10 mouse cellular contexts compared by ENCODE assay signal in the genomic region with DNA sequence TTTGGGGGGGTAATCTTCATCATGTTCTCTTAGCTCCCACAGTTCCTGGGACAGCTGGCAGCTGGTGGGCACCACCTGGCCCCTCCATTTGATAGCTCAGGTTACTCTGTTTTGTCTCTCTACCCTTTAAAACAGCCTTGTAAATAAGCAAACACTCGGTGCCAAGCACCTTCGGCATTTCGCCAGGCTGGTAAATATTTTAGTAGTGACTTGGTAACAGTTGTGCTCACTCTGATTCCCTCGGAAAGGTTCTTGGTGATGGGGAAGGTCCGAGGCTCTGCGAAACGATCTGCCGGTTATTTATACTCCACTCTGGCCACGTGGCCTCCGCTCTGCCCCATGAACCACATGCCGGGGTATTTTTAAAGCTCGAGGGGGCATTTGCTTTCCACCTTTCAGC.
DNase-seq lines count a peak whose midpoint lies in the region.
"Had no signal": no experiment of that assay in that cellular context is flagged by ENCODE, and none has a peak within 500 bp of the region (broad histone marks: within the 10 kb centered on the region; RNA-seq: fewer than 3 reads in every experiment).

No protein-coding gene starts in this region.

- peak; percentile 46 for DNase-seq in adrenal gland, adult 2 months
- DNase-seq in adrenal gland, adult 18-20 months (ENCODE audit: low spot score in 2 of 2), result no peak
- DNase-seq in kidney, adult 18-20 months, result peak; percentile 52
- DNase-seq in kidney, adult 11 months, result no peak
- DNase-seq in heart, postnatal 4 days, result peak; percentile 71
- peak; percentile 81 for DNase-seq in lung, postnatal 25 days (ENCODE audit: low spot score)
- DNase-seq in spleen, postnatal 4 days (ENCODE audit: low spot score in 2 of 2), result no peak
- DNase-seq in left cerebral cortex, adult 18-20 months (ENCODE audit: low spot score in 2 of 2), result no peak
- DNase-seq: left cerebral cortex, postnatal 4 days; midbrain, embryonic 14.5 days had no signal

Comparison
In these comparisons a context has a peak if more than half of its experiments do, and no peak if none do; other contexts are left out.
1. DNase-seq: peak in adrenal gland, adult 2 months (single experiment), kidney, adult 18-20 months (single experiment), heart, postnatal 4 days (single experiment) and lung, postnatal 25 days (single experiment); none in adrenal gland, adult 18-20 months (0 of 2), kidney, adult 11 months (single experiment), spleen, postnatal 4 days (0 of 2) and left cerebral cortex, adult 18-20 months (0 of 2).